Mouse (Mus musculus) stomach, postnatal 0 days (tissue): ENCODE results near the gene Tmem235.

Experiments used
- CTCF ChIP-seq: IDR thresholded peaks from 2 replicates; pipeline ENCODE4 v1.5.1; 2016; ENCODE audit warnings: antibody characterized with exemption, low read depth, mild to moderate bottlenecking, moderate library complexity
- EP300 ChIP-seq: optimal IDR thresholded peaks from 2 replicates; pipeline ENCODE3; 2016; ENCODE audit warnings: antibody characterized with exemption

GRCm38 (mm10) chr11:117891581-117892175 lies 31.1 kb downstream of the Tmem235 start:
- TF ChIP-seq CTCF (no peak), EP300 (no peak)
